Mouse (Mus musculus): Measurements from ENCODE around the gene Mphosph9. TPM values are rescaled to one million over a fixed set of nuclear protein-coding genes. Genes with fewer than 3 reads are reported as not detected.

Gene Mphosph9
- total and polyA plus RNA-seq, 3 experiments = 10.4 to 60.8 (median 10.9) TPM

DNA sequence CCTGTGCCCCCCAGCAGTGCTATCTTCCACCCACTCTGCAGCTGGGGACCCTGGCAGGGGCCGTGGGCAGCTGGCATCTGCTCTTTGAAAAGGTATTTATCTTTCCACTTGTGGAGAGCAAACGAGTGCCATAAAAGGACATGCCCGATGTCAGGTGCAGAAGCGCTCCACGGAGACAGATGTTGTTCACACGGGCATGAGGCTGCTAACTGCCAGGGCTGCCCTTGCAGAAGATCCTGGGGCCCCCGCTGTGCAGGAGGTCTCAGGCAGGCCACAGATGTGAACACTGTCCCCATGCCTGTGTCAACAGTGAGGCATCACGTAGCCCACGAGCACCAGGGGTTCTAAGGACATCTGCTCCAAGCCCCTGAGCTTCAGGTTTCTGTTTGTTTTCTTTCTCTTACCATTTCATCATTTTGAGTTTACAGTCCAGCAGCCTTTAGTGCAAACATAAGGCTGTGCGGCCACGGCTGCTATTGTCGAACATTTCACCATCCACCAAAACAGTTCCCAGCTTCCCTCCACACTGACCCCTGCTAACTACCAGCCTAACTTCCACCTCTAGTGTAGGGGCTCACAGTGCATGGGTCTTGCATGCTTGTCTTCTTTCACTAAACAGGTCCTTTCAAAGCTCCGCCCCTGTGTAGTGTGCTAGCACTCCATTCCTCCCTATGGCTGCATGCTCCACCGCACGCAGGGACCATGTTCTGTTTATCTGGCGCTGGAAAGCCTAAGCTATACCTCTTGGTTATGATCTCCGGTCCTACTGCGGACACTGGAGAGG, 95.2 kb downstream of the Mphosph9 start:
- Histone ChIP-seq H3K79me2 (ENCODE audit: control insufficient read depth, insufficient read depth, low read length, poor library complexity) (no peaks in the 10 kb centered on the region), H3K9ac (ENCODE audit: control insufficient read depth, low read depth, low read length, poor library complexity, severe bottlenecking) (no peak overlapping the region), H3K27ac (ENCODE audit: control insufficient read depth, low read depth, low read length) (no peak overlapping the region), H3K4me3 (ENCODE audit: control insufficient read depth in 1 of 2, insufficient read depth in 1 of 2, low read depth in 2 of 2, low read length in 2 of 2) (no peak overlapping the region), H3K36me3 (ENCODE audit: control insufficient read depth in 1 of 2, insufficient read depth in 2 of 2, low read length in 2 of 2) (no peaks in the 10 kb centered on the region; a peak in 1 of 4 replicates), H3K4me1 (ENCODE audit: control insufficient read depth in 1 of 2, insufficient read depth in 2 of 2, low read length in 2 of 2) (no peaks in the 10 kb centered on the region), H3K27me3 (ENCODE audit: control insufficient read depth in 1 of 2, insufficient read depth in 2 of 2, low read length in 2 of 2) (no peaks in the 10 kb centered on the region), H3K9me3 (replicated peaks; ENCODE audit: insufficient read depth, low read length) (no peaks in the 10 kb centered on the region)
- no peak for DNase-seq (ENCODE audit: low read depth, low spot score)
- no peak for TF ChIP-seq POLR2AphosphoS2 (IDR thresholded peaks at IDR 0.05; ENCODE audit: low read length)
- TF ChIP-seq USF1 (IDR thresholded peaks at IDR 0.05; ENCODE audit: low read depth, low read length) = no peak
- no peak for TF ChIP-seq TAL1 (IDR thresholded peaks at IDR 0.05; ENCODE audit: low read length)
- no peak for TF ChIP-seq CHD2 (IDR thresholded peaks at IDR 0.05; ENCODE audit: low read length)
- no peak for TF ChIP-seq KAT2A (conservative IDR thresholded peaks at IDR 0.05; ENCODE audit: low read depth, low read length)

DNA sequence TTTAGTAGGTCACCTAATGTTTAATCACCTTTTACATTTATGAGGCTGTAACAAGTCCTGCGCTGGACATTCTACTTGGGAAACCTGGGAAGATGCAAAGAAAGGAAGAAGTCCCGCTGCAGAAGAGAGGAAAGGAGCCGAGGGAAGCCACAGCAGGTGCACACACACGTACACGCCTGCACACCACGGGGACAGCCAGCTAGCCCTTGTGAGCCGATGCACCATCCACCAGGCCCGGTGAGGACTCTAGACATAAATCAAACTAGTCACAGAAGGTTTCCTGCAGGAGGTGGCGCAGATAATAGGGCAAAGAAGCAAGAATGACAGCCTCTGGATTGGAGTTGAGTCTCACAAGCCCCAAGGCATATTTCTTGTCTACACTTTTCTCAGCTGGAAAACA, 97.3 kb downstream of the Mphosph9 start:
- Histone ChIP-seq H3K4me1 (ENCODE audit: control insufficient read depth in 1 of 2, insufficient read depth in 2 of 2, low read length in 2 of 2) (no peaks in the 10 kb centered on the region), H3K9me3 (replicated peaks; ENCODE audit: insufficient read depth, low read length) (no peaks in the 10 kb centered on the region), H3K4me3 (ENCODE audit: control insufficient read depth in 1 of 2, insufficient read depth in 1 of 2, low read depth in 2 of 2, low read length in 2 of 2) (no peak overlapping the region), H3K9ac (ENCODE audit: control insufficient read depth, low read depth, low read length, poor library complexity, severe bottlenecking) (no peak overlapping the region), H3K36me3 (ENCODE audit: control insufficient read depth in 1 of 2, insufficient read depth in 2 of 2, low read length in 2 of 2) (no peaks in the 10 kb centered on the region), H3K79me2 (ENCODE audit: control insufficient read depth, insufficient read depth, low read length, poor library complexity) (no peaks in the 10 kb centered on the region), H3K27me3 (ENCODE audit: control insufficient read depth in 1 of 2, insufficient read depth in 2 of 2, low read length in 2 of 2) (no peaks in the 10 kb centered on the region), H3K27ac (ENCODE audit: control insufficient read depth, low read depth, low read length) (no peak overlapping the region)
- DNase-seq (ENCODE audit: low read depth, low spot score) = no peak
- TF ChIP-seq ZMIZ1 (IDR thresholded peaks at IDR 0.05; ENCODE audit: low read depth, low read length) (no peak), ZC3H11A (IDR thresholded peaks at IDR 0.05; ENCODE audit: low read depth, low read length) (no peak), NRF1 (IDR thresholded peaks at IDR 0.05; ENCODE audit: insufficient read depth, low read depth, low read length, poor library complexity, severe bottlenecking) (no peak), HCFC1 (IDR thresholded peaks at IDR 0.05; ENCODE audit: low read depth, low read length) (no peak), ZKSCAN1 (IDR thresholded peaks at IDR 0.05; ENCODE audit: low read depth, low read length) (no peak), POLR2A (IDR thresholded peaks at IDR 0.05; ENCODE audit: control insufficient read depth in 1 of 2, insufficient read depth in 1 of 2, low read depth in 1 of 2, low read length in 2 of 2, poor library complexity in 1 of 2) (no peak), CHD2 (IDR thresholded peaks at IDR 0.05; ENCODE audit: low read length) (no peak), TAL1 (IDR thresholded peaks at IDR 0.05; ENCODE audit: low read length) (no peak), TBP (IDR thresholded peaks at IDR 0.05; ENCODE audit: low read depth, low read length) (no peak), ETS1 (IDR thresholded peaks at IDR 0.05; ENCODE audit: low read depth, low read length) (no peak)

DNA sequence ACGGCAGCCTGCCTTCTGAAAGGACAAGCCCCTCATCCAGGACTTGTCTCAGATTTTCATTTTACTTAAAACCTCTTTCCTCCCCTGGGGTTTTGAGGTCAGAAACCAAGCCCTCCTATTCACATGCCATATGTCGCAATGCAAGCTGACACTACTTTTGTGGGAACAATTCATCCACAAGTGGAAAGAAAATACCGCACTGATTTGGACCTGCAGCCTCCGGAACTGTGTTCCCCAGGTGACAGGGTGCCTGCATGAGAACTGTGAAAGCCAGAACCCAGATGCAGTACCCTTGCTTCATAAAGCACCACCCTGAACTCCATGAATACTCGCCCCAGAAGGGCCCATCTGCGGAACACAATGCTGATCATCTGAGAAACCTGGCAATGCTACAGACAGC, 100.6 kb downstream of the Mphosph9 start:
- Histone ChIP-seq H3K36me3 (ENCODE audit: control insufficient read depth in 1 of 2, insufficient read depth in 2 of 2, low read length in 2 of 2) (no peaks in the 10 kb centered on the region), H3K79me2 (ENCODE audit: control insufficient read depth, insufficient read depth, low read length, poor library complexity) (no peaks in the 10 kb centered on the region), H3K4me1 (ENCODE audit: control insufficient read depth in 1 of 2, insufficient read depth in 2 of 2, low read length in 2 of 2) (no peaks in the 10 kb centered on the region), H3K27ac (ENCODE audit: control insufficient read depth, low read depth, low read length) (no peak overlapping the region), H3K9me3 (replicated peaks; ENCODE audit: insufficient read depth, low read length) (no peaks in the 10 kb centered on the region), H3K27me3 (ENCODE audit: control insufficient read depth in 1 of 2, insufficient read depth in 2 of 2, low read length in 2 of 2) (no peaks in the 10 kb centered on the region), H3K9ac (ENCODE audit: control insufficient read depth, low read depth, low read length, poor library complexity, severe bottlenecking) (no peak overlapping the region), H3K4me3 (ENCODE audit: control insufficient read depth in 1 of 2, insufficient read depth in 1 of 2, low read depth in 2 of 2, low read length in 2 of 2) (no peak overlapping the region)
- TF ChIP-seq ETS1 (IDR thresholded peaks at IDR 0.05; ENCODE audit: low read depth, low read length) = no peak
- no peak for DNase-seq (ENCODE audit: low read depth, low spot score)

All from MEL (cell line).